In the genomic region with DNA sequence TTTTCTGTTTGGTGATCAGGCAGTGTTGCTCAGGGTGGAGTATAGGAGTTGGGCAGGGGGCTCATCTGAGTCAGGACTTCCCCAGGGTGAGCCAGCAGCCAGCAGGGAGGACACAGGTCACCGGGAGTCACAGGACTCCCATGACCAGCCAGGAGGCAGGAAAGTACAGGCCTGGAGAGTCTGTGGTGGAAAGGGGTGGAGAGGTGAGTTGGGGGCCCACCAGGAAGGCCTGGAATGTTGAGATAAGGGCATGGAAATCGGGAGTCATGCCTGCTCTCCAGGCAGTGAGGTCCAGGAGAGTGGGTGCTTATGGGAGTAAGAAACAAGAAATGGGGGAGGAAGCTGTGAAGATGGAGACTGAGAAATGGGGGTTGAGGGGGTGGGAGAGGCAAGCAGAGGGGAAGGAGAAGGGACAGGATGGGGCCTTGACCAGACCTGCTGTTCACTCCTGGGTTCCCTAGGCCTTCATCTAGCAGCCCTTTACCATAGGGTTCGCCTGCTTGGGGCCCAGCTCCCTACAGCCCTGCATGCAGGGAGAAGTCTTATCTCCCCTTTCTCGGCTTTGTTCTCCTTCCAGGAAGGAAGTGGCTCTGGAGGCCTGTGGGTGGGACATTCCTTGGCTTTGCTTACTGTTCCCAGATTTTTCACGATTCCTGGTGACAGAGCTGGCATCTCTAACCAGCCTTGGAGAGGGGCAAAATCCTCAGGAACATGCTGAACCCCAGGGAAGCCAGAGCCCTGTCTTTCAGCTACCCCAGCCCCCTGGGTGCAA, we compare ENCODE assay signal across 9 mouse cellular contexts. TPM values are rescaled to one million over a fixed set of nuclear protein-coding genes. Genes with fewer than 3 reads are reported as not detected.
DNase-seq lines count a peak whose midpoint lies in the region; ATAC-seq and TF ChIP-seq lines count a peak whose summit lies in the region.
"Had no signal": no experiment of that assay in that cellular context is flagged by ENCODE, and none has a peak within 500 bp of the region (broad histone marks: within the 10 kb centered on the region; RNA-seq: fewer than 3 reads in every experiment).

No protein-coding gene starts in this region.

- H3K36me3 ChIP-seq in heart, adult 2 months (ENCODE audit: control insufficient read depth, insufficient read depth, low read length) = no peaks in the 10 kb centered on the region
- no peaks in the 10 kb centered on the region for H3K36me3 ChIP-seq in kidney, embryonic 16.5 days (ENCODE audit: insufficient read depth, low read length)
- H3K36me3 ChIP-seq: midbrain, embryonic 12.5 days had no signal

- WGBS in heart, adult 2 months = 26% methylated on average over 5 of the region's 5 CpGs
- 14% methylated on average over 5 of the region's 5 CpGs for WGBS in kidney, embryonic 16.5 days

- peak; percentile 14 to 23 for DNase-seq in kidney, adult 8-10 months
- no peak for DNase-seq in kidney, adult 11 months
- DNase-seq in heart, adult 2 months = no peak
- peak; percentile 80 for DNase-seq in lung, postnatal 10 days
- DNase-seq in T-cell, adult 2 months (ENCODE audit: low spot score) = no peak
- no peak for DNase-seq in c-Kit-positive CD71-positive TER-119-positive erythroid progenitor cells, embryonic 14.5 days (ENCODE audit: low spot score)

- no peak overlapping the region for H3K9ac ChIP-seq in heart, adult 2 months (ENCODE audit: low read depth, low read length)
- peak overlapping the region; percentile 58 for H3K9ac ChIP-seq in kidney, embryonic 16.5 days (replicated peaks; ENCODE audit: low read length)
- H3K9ac ChIP-seq: midbrain, embryonic 12.5 days had no signal

- H3K4me3 ChIP-seq in heart, adult 2 months = no peak overlapping the region
- no peak overlapping the region for H3K4me3 ChIP-seq in kidney, embryonic 16.5 days (ENCODE audit: low read length)
- H3K4me3 ChIP-seq: midbrain, embryonic 12.5 days had no signal

- TF ChIP-seq EP300 in heart, adult 2 months (IDR thresholded peaks at IDR 0.05; ENCODE audit: insufficient read depth, low read depth, low read length) = peak; percentile 58; the same call in 1 of the 2 replicates

- H3K27me3 ChIP-seq in heart, adult 2 months (ENCODE audit: control insufficient read depth, insufficient read depth, low read length) = no peaks in the 10 kb centered on the region
- H3K27me3 ChIP-seq in kidney, embryonic 16.5 days (ENCODE audit: insufficient read depth, low read length) = no peaks in the 10 kb centered on the region
- H3K27me3 ChIP-seq: midbrain, embryonic 12.5 days had no signal

- TF ChIP-seq POLR2A in heart, adult 2 months (IDR thresholded peaks at IDR 0.05; ENCODE audit: insufficient read depth, low read depth, low read length) = no peak

- ATAC-seq in kidney, embryonic 16.5 days (ENCODE audit: low FRiP score, low TSS enrichment) = 0 out of 2 replicates have a peak, but pooled peaks have one; percentile 19
- ATAC-seq in cerebellum, adult (ENCODE audit: insufficient number of reproducible peaks, low FRiP score, low TSS enrichment) = no peak

- peaks cover 9% of the 10 kb centered on the region for H3K4me1 ChIP-seq in heart, adult 2 months (ENCODE audit: control insufficient read depth, insufficient read depth, low read length)
- peaks cover 31% of the 10 kb centered on the region for H3K4me1 ChIP-seq in kidney, embryonic 16.5 days (ENCODE audit: insufficient read depth, low read length)

- no peaks in the 10 kb centered on the region for H3K79me2 ChIP-seq in heart, adult 2 months (replicated peaks; ENCODE audit: control insufficient read depth, insufficient read depth, low read length)

- intact Hi-C loops in heart, adult 2 months (cut with DNase I) = loop anchor here (1.0 kb wide), 1 partner anchor 151 kb away; no protein-coding TSS in a partner anchor

- no peak for TF ChIP-seq CTCF in heart, adult 2 months (IDR thresholded peaks at IDR 0.05)

- no peaks in the 10 kb centered on the region for H3K9me3 ChIP-seq in kidney, embryonic 16.5 days (ENCODE audit: low read length)
- H3K9me3 ChIP-seq: midbrain, embryonic 12.5 days had no signal

- H3K27ac ChIP-seq in heart, adult 2 months = peak overlapping the region; percentile 62
- H3K27ac ChIP-seq in kidney, embryonic 16.5 days (ENCODE audit: low read length) = peak overlapping the region; percentile 87
- H3K27ac ChIP-seq: midbrain, embryonic 12.5 days had no signal

- no peak overlapping the region; the same call in 1 of the 2 replicates for H3K4me2 ChIP-seq in kidney, embryonic 16.5 days (replicated peaks; ENCODE audit: low read depth, low read length)
- H3K4me2 ChIP-seq: midbrain, embryonic 12.5 days had no signal

RNA-seq across cellular contexts. Expression of a gene that starts 28.2 kb away (rescaled TPM):
- total RNA-seq in heart, adult 2 months (2021) = under 1 TPM; 0.29 to 0.59 TPM
- polyA plus RNA-seq in heart, adult 2 months (2012; rRNA removed) = 2.6 and 2.7 TPM in 2 replicates
- 0.19 and 0.41 TPM in 2 replicates for polyA plus RNA-seq in kidney, embryonic 16.5 days (2015; fragmentation: Nextera tagmentation; extraction: Ambion mirVana)

RNA-seq across cellular contexts. Expression of a gene that starts 37.6 kb away (rescaled TPM):
- total RNA-seq in heart, adult 2 months (2021) = under 1 TPM; 0.16 to 0.23 TPM
- 0.49 and 1.1 TPM in 2 replicates for polyA plus RNA-seq in heart, adult 2 months (2012; rRNA removed)
- polyA plus RNA-seq in kidney, embryonic 16.5 days (2015; fragmentation: Nextera tagmentation; extraction: Ambion mirVana) = 0.17 and 0.22 TPM in 2 replicates

Comparison
In these comparisons a context has a peak if more than half of its experiments do, and no peak if none do; other contexts are left out.
1. DNase-seq: peak in kidney, adult 8-10 months (2 of 2) and lung, postnatal 10 days (single experiment); none in kidney, adult 11 months (single experiment), heart, adult 2 months (0 of 2), T-cell, adult 2 months (single experiment) and c-Kit-positive CD71-positive TER-119-positive erythroid progenitor cells, embryonic 14.5 days (single experiment).